In genomic region chr7:133441169-133441568, GRCm38 (mm10) we compare ENCODE assay signal across 13 mouse cellular contexts.
DNase-seq lines count a peak whose midpoint lies in the region; ATAC-seq and TF ChIP-seq lines count a peak whose summit lies in the region.
"Had no signal": no experiment of that assay in that cellular context is flagged by ENCODE, and none has a peak within 500 bp of the region (broad histone marks: within the 10 kb centered on the region; RNA-seq: fewer than 3 reads in every experiment).

No protein-coding gene starts in this region.

- peak; percentile 55 for ATAC-seq in forebrain, embryonic 16.5 days
- ATAC-seq in limb, embryonic 15.5 days (ENCODE audit: insufficient number of reproducible peaks, low FRiP score, low TSS enrichment, low read depth): no peak
- ATAC-seq: intestine, postnatal 0 days had no signal

- in situ Hi-C loops in ES-E14 (cut with MboI; ENCODE audit: low sequenced_read_pairs in 2 of 2, unreplicated experiment in 2 of 2): no loop called here

- no peak for TF ChIP-seq CTCF in brain, embryonic 14.5 days (IDR thresholded peaks at IDR 0.05; ENCODE audit: borderline replicate concordance, extremely low read depth, insufficient read depth, insufficient read length)

- no peaks in the 10 kb centered on the region for H3K36me3 ChIP-seq in ES-E14 (ENCODE audit: control insufficient read depth, insufficient read depth, low read length, poor library complexity, severe bottlenecking)
- no peaks in the 10 kb centered on the region for H3K36me3 ChIP-seq in forebrain, embryonic 16.5 days (ENCODE audit: control insufficient read depth, insufficient read depth)
- no peaks in the 10 kb centered on the region for H3K36me3 ChIP-seq in limb, embryonic 15.5 days

- no peak overlapping the region for H3K27ac ChIP-seq in ES-E14 (ENCODE audit: insufficient read depth, low read depth, low read length, poor library complexity, severe bottlenecking)
- H3K27ac ChIP-seq in forebrain, embryonic 16.5 days (ENCODE audit: low read length): peak overlapping the region; percentile 69
- H3K27ac ChIP-seq in limb, embryonic 15.5 days: no peak overlapping the region; the same call in 1 of the 2 replicates

- no peak for TF ChIP-seq POLR2A in brain, embryonic 14.5 days (IDR thresholded peaks at IDR 0.05; ENCODE audit: borderline replicate concordance, extremely low read depth, insufficient read depth, insufficient read length, poor library complexity, severe bottlenecking)

- H3K4me1 ChIP-seq in ES-E14 (ENCODE audit: control insufficient read depth in 2 of 2, insufficient read depth in 2 of 2, low read length in 2 of 2, poor library complexity in 1 of 2): peaks cover 5 to 14% of the 10 kb centered on the region in 2 experiments; a peak in 3 of 4 replicates
- H3K4me1 ChIP-seq in forebrain, embryonic 16.5 days (replicated peaks; ENCODE audit: control insufficient read depth, insufficient read depth, low read length): peaks cover 24% of the 10 kb centered on the region
- H3K4me1 ChIP-seq in limb, embryonic 15.5 days: peaks cover 15% of the 10 kb centered on the region

- no peak overlapping the region for H3K4me3 ChIP-seq in ES-E14 (ENCODE audit: insufficient read depth in 1 of 2, low read depth in 1 of 2, low read length in 2 of 2, poor library complexity in 1 of 2, severe bottlenecking in 1 of 2)
- peak overlapping the region; percentile 20 for H3K4me3 ChIP-seq in forebrain, embryonic 16.5 days (replicated peaks; ENCODE audit: low read length)
- H3K4me3 ChIP-seq in limb, embryonic 15.5 days: no peak overlapping the region
- H3K4me3 ChIP-seq: erythroblast, embryonic 14.5 days had no signal

- peak overlapping the region; percentile 49 for H3K4me2 ChIP-seq in forebrain, embryonic 16.5 days (ENCODE audit: low read length)
- H3K4me2 ChIP-seq in limb, embryonic 15.5 days: peak overlapping the region; percentile 24

- H3K9ac ChIP-seq in ES-E14 (ENCODE audit: insufficient read depth, low read depth, low read length, poor library complexity, severe bottlenecking): no peak overlapping the region
- H3K9ac ChIP-seq in forebrain, embryonic 16.5 days (replicated peaks; ENCODE audit: low read depth, low read length): peak overlapping the region; percentile 30
- H3K9ac ChIP-seq in limb, embryonic 15.5 days: no peak overlapping the region

- DNase-seq in ES-E14 (ENCODE audit: low read depth, low spot score): peak; percentile 26
- peak; percentile 89 for DNase-seq in brain, embryonic 14.5 days (ENCODE audit: low read depth)
- no peak for DNase-seq in left cerebral cortex, adult 18-20 months (ENCODE audit: low spot score in 2 of 2)
- DNase-seq in embryo, embryonic 10 days (ENCODE audit: low spot score): no peak
- no peak for DNase-seq in urinary bladder, postnatal 14 days (ENCODE audit: low spot score)
- DNase-seq: cerebellum, postnatal 25 days; gastrocnemius, postnatal 10 days; liver; lung, postnatal 10 days had no signal

- H3K27me3 ChIP-seq in forebrain, embryonic 16.5 days (replicated peaks; ENCODE audit: control insufficient read depth, insufficient read depth, low read length): no peaks in the 10 kb centered on the region
- no peaks in the 10 kb centered on the region for H3K27me3 ChIP-seq in limb, embryonic 15.5 days

- 9% methylated on average over 6 of the region's 6 CpGs for WGBS in forebrain, embryonic 16.5 days
- WGBS in limb, embryonic 15.5 days: 41% methylated on average over 6 of the region's 6 CpGs

- H3K9me3 ChIP-seq in ES-E14 (ENCODE audit: control insufficient read depth, insufficient read depth, low read depth, low read length): no peaks in the 10 kb centered on the region
- H3K9me3 ChIP-seq in forebrain, embryonic 16.5 days (ENCODE audit: control insufficient read depth, low read length): no peaks in the 10 kb centered on the region
- no peaks in the 10 kb centered on the region for H3K9me3 ChIP-seq in limb, embryonic 15.5 days

TF ChIP-seq in ES-E14, 5 proteins besides CTCF, POLR2A, EP300 and RAD21:
- TF ChIP-seq ZNF384 (IDR thresholded peaks at IDR 0.05; ENCODE audit: low read depth, low read length) (no peak), MAFK (IDR thresholded peaks at IDR 0.05; ENCODE audit: insufficient read depth, low read depth, low read length) (no peak), ZC3H11A (IDR thresholded peaks at IDR 0.05; ENCODE audit: borderline replicate concordance, low read depth, low read length) (no peak), CHD2 (IDR thresholded peaks at IDR 0.05; ENCODE audit: low read depth, low read length) (no peak), HCFC1 (IDR thresholded peaks at IDR 0.05; ENCODE audit: borderline replicate concordance, insufficient read depth, low read length) (no peak)
TF ChIP-seq in ES-E14: peak in this region for 0.

Comparison
In these comparisons a context has a peak if more than half of its experiments do, and no peak if none do; other contexts are left out.
1. DNase-seq: peak in ES-E14 (single experiment) and brain, embryonic 14.5 days (single experiment); none in left cerebral cortex, adult 18-20 months (0 of 2), embryo, embryonic 10 days (single experiment) and urinary bladder, postnatal 14 days (single experiment).